Mouse (Mus musculus) liver, adult 2 months (tissue): ENCODE measurements around the gene Eepd1.

ENCODE experiments used
- CTCF ChIP-seq: fragments of 200-500 bp; IDR thresholded peaks from 2 replicates; pipeline ENCODE4 v1.5.1; 2011; ENCODE audit warnings: low read depth, low read length, control low read depth
- POLR2A ChIP-seq: fragments of 200-500 bp; IDR thresholded peaks from 2 replicates; pipeline ENCODE4 v1.6.1; 2011; ENCODE audit warnings: low read length, control low read depth; ENCODE audit not compliant: insufficient read depth; ENCODE audit errors: extremely low read depth

DNA sequence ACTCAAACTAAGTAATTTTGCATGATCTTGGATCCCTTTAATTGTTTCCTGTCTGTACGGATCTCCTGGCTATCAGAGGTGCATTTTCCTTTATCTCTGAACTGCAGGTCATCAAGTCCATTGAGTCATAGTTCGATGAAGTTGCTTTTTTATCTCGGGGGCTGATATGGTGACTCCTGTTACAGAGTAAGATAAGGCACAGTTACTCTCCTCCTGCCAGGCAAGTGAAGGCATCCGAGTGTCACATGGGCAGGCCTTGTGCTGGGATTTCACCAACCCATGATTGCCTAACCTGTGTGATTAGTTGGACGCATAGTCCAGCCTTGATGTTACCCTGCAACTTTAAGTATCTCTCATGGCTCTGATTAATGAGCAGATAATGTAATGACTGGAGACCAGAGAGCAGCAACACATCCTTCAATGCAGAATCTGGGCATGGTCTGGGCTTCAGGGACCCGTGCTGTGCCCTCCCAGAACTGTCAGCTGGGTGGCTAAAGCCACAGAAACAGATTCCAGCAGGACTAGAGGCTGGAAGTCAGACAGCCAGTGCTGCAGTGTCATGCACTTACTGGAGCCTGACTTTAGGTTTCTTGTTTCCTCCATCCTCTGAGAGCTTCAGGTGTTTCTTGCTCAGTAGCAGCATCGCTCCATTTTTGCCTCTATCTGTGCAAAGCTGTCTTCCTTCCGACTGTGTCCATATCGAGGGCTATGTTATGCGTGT, 20.4 kb upstream of the Eepd1 start:
- TF ChIP-seq CTCF (no peak), POLR2A (no peak)
